Mouse (Mus musculus): ENCODE results near the gene Six2. TPM values are rescaled to one million over a fixed set of nuclear protein-coding genes. Genes with fewer than 3 reads are reported as not detected.

Six2 gene
- 12.5 and 13.2 TPM in 2 replicates for polyA plus RNA-seq (2014; fragmentation: Nextera tagmentation; extraction: Ambion mirVana)

DNA sequence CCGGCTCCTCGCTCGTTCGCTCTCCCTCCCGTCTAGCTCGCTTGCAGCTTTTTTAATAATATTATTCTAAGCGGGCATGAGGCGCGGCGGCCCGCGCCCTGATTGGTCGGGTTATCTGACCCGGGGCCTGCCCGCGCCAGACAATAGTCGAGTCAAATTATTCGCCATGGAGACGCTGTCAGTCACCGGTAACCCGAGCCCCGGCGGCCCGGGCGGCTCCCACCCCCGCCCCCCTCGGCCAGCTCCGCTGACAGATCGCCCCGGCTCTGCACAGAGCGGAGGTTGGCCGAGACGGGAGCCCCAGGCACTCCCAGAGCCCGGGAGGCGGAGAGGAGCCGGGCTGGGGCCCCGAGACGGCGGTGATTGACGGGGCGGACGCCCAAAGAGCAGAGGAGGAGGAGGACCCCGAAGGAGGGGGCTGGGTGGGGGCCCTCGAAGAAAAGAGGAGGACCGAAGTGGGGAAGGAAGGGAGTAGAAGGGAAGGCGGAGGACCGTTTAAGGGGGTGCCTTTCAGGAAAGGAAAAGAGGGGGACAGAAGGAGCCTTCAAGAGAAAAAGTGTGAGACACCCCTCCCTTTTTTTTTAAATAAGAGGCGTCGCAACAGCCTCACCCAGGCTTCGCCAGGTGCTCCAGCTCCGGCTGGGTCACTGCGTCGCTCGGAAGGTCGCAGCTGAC is at the start of gene Six2:
TSS of gene Six2 (minus strand) at position 39 of the 675 bp plus-strand sequence.
- Histone ChIP-seq H3K36me3 (ENCODE audit: control insufficient read depth, insufficient read depth, low read length) (peaks cover 9% of the 10 kb centered on the region), H3K27ac (replicated peaks; ENCODE audit: low read depth, low read length) (peak within 1 kb of the TSS; percentile 90), H3K4me3 (ENCODE audit: low read depth, low read length) (peak within 1 kb of the TSS; percentile 66), H3K9ac (ENCODE audit: low read depth, low read length) (peak within 1 kb of the TSS; percentile 92), H3K9me3 (ENCODE audit: control insufficient read depth, low read length) (no peaks in the 10 kb centered on the region), H3K27me3 (replicated peaks; ENCODE audit: control insufficient read depth, insufficient read depth, low read length) (peaks cover 67% of the 10 kb centered on the region), H3K4me2 (ENCODE audit: low read depth, low read length) (peak within 1 kb of the TSS; percentile 72), H3K4me1 (ENCODE audit: control insufficient read depth, insufficient read depth, low read length) (peaks cover 21% of the 10 kb centered on the region)
- WGBS, result under 1% methylated on average over 46 of the region's 55 CpGs
- ATAC-seq (ENCODE audit: low read depth) (peak; percentile 96), DNase-seq (ENCODE audit: low spot score) (peak; percentile 97)

GRCm38 (mm10) chr17:85737090-85737780 is 49.2 kb upstream of the Six2 start:
- no peak overlapping the region for H3K27ac ChIP-seq (replicated peaks; ENCODE audit: low read depth, low read length)
- no peaks in the 10 kb centered on the region for H3K36me3 ChIP-seq (ENCODE audit: control insufficient read depth, insufficient read depth, low read length)
- no peak overlapping the region for H3K4me3 ChIP-seq (ENCODE audit: low read depth, low read length)
- 0 out of 2 replicates have a peak overlapping the region, but pooled peaks have one; percentile 19 for H3K9ac ChIP-seq (ENCODE audit: low read depth, low read length)
- 18% methylated on average over 15 of the region's 19 CpGs for WGBS
- DNase-seq (ENCODE audit: low spot score), result peak; percentile 26
- H3K4me1 ChIP-seq (ENCODE audit: control insufficient read depth, insufficient read depth, low read length), result no peaks in the 10 kb centered on the region
- no peaks in the 10 kb centered on the region for H3K27me3 ChIP-seq (replicated peaks; ENCODE audit: control insufficient read depth, insufficient read depth, low read length)
- H3K9me3 ChIP-seq (ENCODE audit: control insufficient read depth, low read length), result no peaks in the 10 kb centered on the region
- ATAC-seq (ENCODE audit: low read depth), result no peak
- H3K4me2 ChIP-seq (ENCODE audit: low read depth, low read length), result no peak overlapping the region

DNA sequence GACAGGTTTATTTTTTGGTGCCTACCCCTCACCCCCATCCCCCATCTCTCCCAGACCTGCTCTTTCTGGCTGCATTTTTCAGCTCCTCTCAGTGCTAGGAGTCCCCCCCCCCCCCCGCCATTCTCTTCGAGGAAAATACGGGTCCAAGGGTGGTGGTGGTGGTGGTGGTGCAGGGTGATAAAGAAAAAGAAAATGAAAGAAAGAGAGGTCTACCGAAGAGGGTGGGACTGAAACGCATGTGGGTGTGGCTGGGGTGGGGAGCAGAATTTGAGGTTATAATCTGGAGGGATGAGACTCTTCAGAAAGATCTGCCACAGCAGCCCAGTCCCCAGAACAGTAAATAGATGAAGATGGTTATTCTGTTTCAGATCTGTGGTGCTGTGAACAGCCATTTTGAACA is 43.3 kb upstream of the Six2 start:
- Histone ChIP-seq H3K9ac (ENCODE audit: low read depth, low read length) (no peak overlapping the region), H3K9me3 (ENCODE audit: control insufficient read depth, low read length) (no peaks in the 10 kb centered on the region), H3K4me1 (ENCODE audit: control insufficient read depth, insufficient read depth, low read length) (no peaks in the 10 kb centered on the region), H3K36me3 (ENCODE audit: control insufficient read depth, insufficient read depth, low read length) (no peaks in the 10 kb centered on the region), H3K4me3 (ENCODE audit: low read depth, low read length) (no peak overlapping the region), H3K4me2 (ENCODE audit: low read depth, low read length) (no peak overlapping the region), H3K27ac (replicated peaks; ENCODE audit: low read depth, low read length) (no peak overlapping the region), H3K27me3 (replicated peaks; ENCODE audit: control insufficient read depth, insufficient read depth, low read length) (no peaks in the 10 kb centered on the region)
- 89% methylated on average over 5 of the region's 5 CpGs for WGBS
- DNase-seq (ENCODE audit: low spot score) (no peak), ATAC-seq (ENCODE audit: low read depth) (no peak)

GRCm38 (mm10) chr17:85730231-85731015 is 42.3 kb upstream of the Six2 start:
- Histone ChIP-seq H3K4me1 (ENCODE audit: control insufficient read depth, insufficient read depth, low read length) (no peaks in the 10 kb centered on the region), H3K4me3 (ENCODE audit: low read depth, low read length) (no peak overlapping the region), H3K4me2 (ENCODE audit: low read depth, low read length) (no peak overlapping the region), H3K36me3 (ENCODE audit: control insufficient read depth, insufficient read depth, low read length) (no peaks in the 10 kb centered on the region), H3K27me3 (replicated peaks; ENCODE audit: control insufficient read depth, insufficient read depth, low read length) (no peaks in the 10 kb centered on the region), H3K9me3 (ENCODE audit: control insufficient read depth, low read length) (no peaks in the 10 kb centered on the region), H3K9ac (ENCODE audit: low read depth, low read length) (no peak overlapping the region), H3K27ac (replicated peaks; ENCODE audit: low read depth, low read length) (no peak overlapping the region)
- no peak for DNase-seq (ENCODE audit: low spot score)
- ATAC-seq (ENCODE audit: low read depth), result no peak
- WGBS, result 86% methylated on average over 12 of the region's 12 CpGs

GRCm38 (mm10) chr17:85728071-85728718 is 40.1 kb upstream of the Six2 start:
- no peaks in the 10 kb centered on the region for H3K4me1 ChIP-seq (ENCODE audit: control insufficient read depth, insufficient read depth, low read length)
- 88% methylated on average over 5 of the region's 5 CpGs for WGBS
- H3K4me3 ChIP-seq (ENCODE audit: low read depth, low read length), result no peak overlapping the region

GRCm38 (mm10) chr17:85725988-85726387 is 37.9 kb upstream of the Six2 start:
- no peaks in the 10 kb centered on the region for H3K36me3 ChIP-seq (ENCODE audit: control insufficient read depth, insufficient read depth, low read length)
- WGBS, result 89% methylated on average over 9 of the region's 9 CpGs
- no peak for DNase-seq (ENCODE audit: low spot score)
- H3K9ac ChIP-seq (ENCODE audit: low read depth, low read length), result no peak overlapping the region
- no peak for ATAC-seq (ENCODE audit: low read depth)
- no peak overlapping the region for H3K4me3 ChIP-seq (ENCODE audit: low read depth, low read length)
- no peaks in the 10 kb centered on the region for H3K9me3 ChIP-seq (ENCODE audit: control insufficient read depth, low read length)
- H3K4me2 ChIP-seq (ENCODE audit: low read depth, low read length), result no peak overlapping the region
- H3K27me3 ChIP-seq (replicated peaks; ENCODE audit: control insufficient read depth, insufficient read depth, low read length), result no peaks in the 10 kb centered on the region
- H3K27ac ChIP-seq (replicated peaks; ENCODE audit: low read depth, low read length), result no peak overlapping the region
- H3K4me1 ChIP-seq (ENCODE audit: control insufficient read depth, insufficient read depth, low read length), result no peaks in the 10 kb centered on the region

More at GRCm38 (mm10) chr17:85728071-85728718, 40.1 kb upstream of the Six2 start:
- Histone ChIP-seq H3K27me3 (replicated peaks; ENCODE audit: control insufficient read depth, insufficient read depth, low read length) (no peaks in the 10 kb centered on the region), H3K9me3 (ENCODE audit: control insufficient read depth, low read length) (no peaks in the 10 kb centered on the region), H3K9ac (ENCODE audit: low read depth, low read length) (no peak overlapping the region), H3K4me2 (ENCODE audit: low read depth, low read length) (no peak overlapping the region), H3K27ac (replicated peaks; ENCODE audit: low read depth, low read length) (no peak overlapping the region), H3K36me3 (ENCODE audit: control insufficient read depth, insufficient read depth, low read length) (no peaks in the 10 kb centered on the region)
- ATAC-seq (ENCODE audit: low read depth) (no peak), DNase-seq (ENCODE audit: low spot score) (no peak)

DNA sequence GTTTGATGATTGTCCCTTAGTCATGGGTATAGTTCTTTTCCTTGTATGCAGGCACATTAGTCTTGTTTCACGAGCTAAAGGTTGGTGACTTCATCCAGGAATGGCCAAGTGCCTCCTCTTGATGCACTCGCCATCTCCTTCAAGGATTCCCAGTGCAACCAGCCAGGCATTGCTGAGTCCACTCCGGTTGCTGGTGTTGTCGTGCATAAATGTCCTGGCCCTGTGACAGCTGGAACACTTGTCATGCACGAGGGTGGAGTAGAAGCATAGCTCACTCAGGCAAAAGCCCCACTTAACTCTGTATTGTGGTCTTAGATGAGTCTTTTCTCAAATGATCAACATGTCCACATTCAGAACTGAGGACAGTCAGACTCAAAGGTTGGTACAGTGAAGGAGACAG is 35.1 kb upstream of the Six2 start:
- Histone ChIP-seq H3K9me3 (ENCODE audit: control insufficient read depth, low read length) (no peaks in the 10 kb centered on the region), H3K27me3 (replicated peaks; ENCODE audit: control insufficient read depth, insufficient read depth, low read length) (no peaks in the 10 kb centered on the region; the same call in 1 of the 2 replicates), H3K27ac (replicated peaks; ENCODE audit: low read depth, low read length) (no peak overlapping the region), H3K4me1 (ENCODE audit: control insufficient read depth, insufficient read depth, low read length) (no peaks in the 10 kb centered on the region), H3K4me2 (ENCODE audit: low read depth, low read length) (no peak overlapping the region), H3K9ac (ENCODE audit: low read depth, low read length) (no peak overlapping the region), H3K4me3 (ENCODE audit: low read depth, low read length) (no peak overlapping the region), H3K36me3 (ENCODE audit: control insufficient read depth, insufficient read depth, low read length) (no peaks in the 10 kb centered on the region)
- WGBS, result 68% methylated on average over 5 of the region's 5 CpGs
- ATAC-seq (ENCODE audit: low read depth), result no peak
- DNase-seq (ENCODE audit: low spot score), result no peak

DNA sequence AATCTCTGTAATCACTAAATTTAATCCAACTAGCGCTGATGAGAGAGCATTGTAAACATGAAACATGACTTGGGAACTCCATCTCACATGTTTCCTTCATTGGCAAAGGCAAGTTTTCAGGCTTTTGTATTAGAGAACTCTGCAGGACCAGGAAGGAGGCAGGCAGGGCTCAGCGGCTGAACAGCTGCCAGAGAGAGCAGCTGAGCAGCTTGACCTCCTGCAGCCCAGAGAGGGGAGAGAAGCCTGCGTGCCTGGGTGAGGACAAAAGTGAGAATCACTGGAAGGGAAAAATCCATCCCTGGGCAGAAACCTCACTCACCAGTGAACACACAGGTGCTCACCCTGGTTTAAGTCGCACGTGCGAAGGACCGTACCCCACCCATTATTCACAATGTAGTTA is 29.2 kb upstream of the Six2 start:
- peak; percentile 80; the same call in 1 of the 2 replicates for ATAC-seq (ENCODE audit: low read depth)
- Histone ChIP-seq H3K9me3 (ENCODE audit: control insufficient read depth, low read length) (no peaks in the 10 kb centered on the region), H3K27me3 (replicated peaks; ENCODE audit: control insufficient read depth, insufficient read depth, low read length) (no peaks in the 10 kb centered on the region; the same call in 1 of the 2 replicates), H3K4me1 (ENCODE audit: control insufficient read depth, insufficient read depth, low read length) (peaks cover 7% of the 10 kb centered on the region; the same call in 1 of the 2 replicates), H3K27ac (replicated peaks; ENCODE audit: low read depth, low read length) (no peak overlapping the region), H3K4me3 (ENCODE audit: low read depth, low read length) (no peak overlapping the region), H3K9ac (ENCODE audit: low read depth, low read length) (no peak overlapping the region), H3K36me3 (ENCODE audit: control insufficient read depth, insufficient read depth, low read length) (no peaks in the 10 kb centered on the region), H3K4me2 (ENCODE audit: low read depth, low read length) (no peak overlapping the region)
- WGBS, result 48% methylated on average over 7 of the region's 7 CpGs
- peak; percentile 76 for DNase-seq (ENCODE audit: low spot score)
